12 mouse cellular contexts compared by ENCODE assay signal in genomic region chr7:45168656-45169055, GRCm38 (mm10). TPM values are rescaled to one million over a fixed set of nuclear protein-coding genes. Genes with fewer than 3 reads are reported as not detected.
A peak's percentile ranks its signal among the peaks of the same experiment; 100 is the strongest.
DNase-seq lines count a peak whose midpoint lies in the region; ATAC-seq lines count a peak whose summit lies in the region.
"Had no signal": no experiment of that assay in that cellular context is flagged by ENCODE, and none has a peak within 500 bp of the region (broad histone marks: within the 10 kb centered on the region; RNA-seq: fewer than 3 reads in every experiment).

No protein-coding gene starts in this region.

- peaks cover 77% of the 10 kb centered on the region for H3K27me3 ChIP-seq in heart, embryonic 15.5 days
- H3K27me3 ChIP-seq in forebrain, embryonic 12.5 days: peaks cover 95% of the 10 kb centered on the region
- H3K27me3 ChIP-seq in limb, embryonic 12.5 days: peaks cover 98% of the 10 kb centered on the region

- H3K36me3 ChIP-seq in heart, embryonic 15.5 days: 0 out of 2 replicates have a peak, but pooled peaks cover 5% of the 10 kb centered on the region
- H3K36me3 ChIP-seq in forebrain, embryonic 12.5 days (replicated peaks): no peaks in the 10 kb centered on the region
- H3K36me3 ChIP-seq in limb, embryonic 12.5 days: no peaks in the 10 kb centered on the region

- no peak overlapping the region for H3K4me2 ChIP-seq in heart, embryonic 15.5 days
- peak overlapping the region; percentile 27 for H3K4me2 ChIP-seq in forebrain, embryonic 12.5 days
- H3K4me2 ChIP-seq in limb, embryonic 12.5 days: no peak overlapping the region

- no peak overlapping the region for H3K27ac ChIP-seq in heart, embryonic 15.5 days
- no peak overlapping the region for H3K27ac ChIP-seq in forebrain, embryonic 12.5 days
- H3K27ac ChIP-seq in limb, embryonic 12.5 days: no peak overlapping the region

- peaks cover 11% of the 10 kb centered on the region for H3K4me1 ChIP-seq in heart, embryonic 15.5 days (replicated peaks)
- peaks cover 19% of the 10 kb centered on the region for H3K4me1 ChIP-seq in forebrain, embryonic 12.5 days
- H3K4me1 ChIP-seq in limb, embryonic 12.5 days (replicated peaks): peaks cover 5% of the 10 kb centered on the region; the same call in 1 of the 2 replicates

- H3K9me3 ChIP-seq in heart, embryonic 15.5 days (replicated peaks): peaks cover 18% of the 10 kb centered on the region
- H3K9me3 ChIP-seq in forebrain, embryonic 12.5 days: peaks cover 8% of the 10 kb centered on the region
- H3K9me3 ChIP-seq in limb, embryonic 12.5 days: peaks cover 36% of the 10 kb centered on the region

- DNase-seq in heart, adult 9 months (ENCODE audit: low spot score in 2 of 2): no peak
- DNase-seq in cerebellum, adult 18-20 months: peak; percentile 66 to 69
- no peak for DNase-seq in lung, postnatal 10 days
- DNase-seq in urinary bladder, postnatal 10 days (ENCODE audit: low spot score): no peak
- DNase-seq in adrenal gland, adult (ENCODE audit: inconsistent age in 2 of 2, low spot score in 1 of 2): no peak
- DNase-seq: heart, adult 18-20 months; kidney, adult 18-20 months; lung, adult 18-20 months had no signal

- WGBS in heart, embryonic 15.5 days: 11% methylated on average over 24 of the region's 24 CpGs
- 3% methylated on average over 24 of the region's 24 CpGs for WGBS in forebrain, embryonic 12.5 days
- 7% methylated on average over 24 of the region's 24 CpGs for WGBS in limb, embryonic 12.5 days

- no peak overlapping the region for H3K9ac ChIP-seq in heart, embryonic 15.5 days
- H3K9ac ChIP-seq in forebrain, embryonic 12.5 days: no peak overlapping the region
- H3K9ac ChIP-seq in limb, embryonic 12.5 days (replicated peaks): no peak overlapping the region

- no peak for ATAC-seq in heart, embryonic 15.5 days (replicated peaks; ENCODE audit: insufficient number of reproducible peaks, insufficient read depth, low FRiP score, low read depth)
- no peak for ATAC-seq in forebrain, embryonic 12.5 days (ENCODE audit: low FRiP score)
- no peak for ATAC-seq in limb, embryonic 12.5 days (ENCODE audit: insufficient number of reproducible peaks, insufficient read depth, low FRiP score, low TSS enrichment, low read depth)

- 0 out of 2 replicates have a peak overlapping the region, but pooled peaks have one; percentile 7 for H3K4me3 ChIP-seq in heart, embryonic 15.5 days
- peak overlapping the region; percentile 4; the same call in 1 of the 2 replicates for H3K4me3 ChIP-seq in forebrain, embryonic 12.5 days (replicated peaks)
- 0 out of 2 replicates have a peak overlapping the region, but pooled peaks have one; percentile 9 for H3K4me3 ChIP-seq in limb, embryonic 12.5 days (replicated peaks)

RNA-seq across cellular contexts. Expression of gene Slc17a7, which starts 4.9 kb away (rescaled TPM):
- polyA plus RNA-seq in heart, embryonic 15.5 days (2015; fragmentation: Nextera tagmentation; extraction: Ambion mirVana): 2.7 and 3.5 TPM in 2 replicates
- polyA plus RNA-seq in forebrain, embryonic 12.5 days (2016; fragmentation: Nextera tagmentation; extraction: Ambion mirVana): 6.3 and 7.9 TPM in 2 replicates
- 0.17 and 0.25 TPM in 2 replicates for polyA plus RNA-seq in limb, embryonic 12.5 days (2016; fragmentation: Nextera tagmentation; extraction: Ambion mirVana)

RNA-seq across cellular contexts. Expression of gene Gfy, which starts 10.7 kb away (rescaled TPM):
- polyA plus RNA-seq in heart, embryonic 15.5 days (2015; fragmentation: Nextera tagmentation; extraction: Ambion mirVana): 0.10 TPM in 1 of 2 replicates, not detected in the other
- polyA plus RNA-seq in forebrain, embryonic 12.5 days (2016; fragmentation: Nextera tagmentation; extraction: Ambion mirVana): 0.52 and 1.4 TPM in 2 replicates
- not detected in 2 replicates for polyA plus RNA-seq in limb, embryonic 12.5 days (2016; fragmentation: Nextera tagmentation; extraction: Ambion mirVana)
- polyA plus RNA-seq: stomach, embryonic 16.5 days had no signal

RNA-seq across cellular contexts. Expression of gene Pth2, which starts 12.1 kb away (rescaled TPM):
- not detected in 2 replicates for polyA plus RNA-seq in heart, embryonic 15.5 days (2015; fragmentation: Nextera tagmentation; extraction: Ambion mirVana)
- polyA plus RNA-seq in forebrain, embryonic 12.5 days (2016; fragmentation: Nextera tagmentation; extraction: Ambion mirVana): 0.45 and 1.5 TPM in 2 replicates
- not detected in 2 replicates for polyA plus RNA-seq in limb, embryonic 12.5 days (2016; fragmentation: Nextera tagmentation; extraction: Ambion mirVana)
- polyA plus RNA-seq: stomach, embryonic 16.5 days had no signal

RNA-seq across cellular contexts. Expression of gene Aldh16a1, which starts 14.3 kb away (rescaled TPM):
- 26.4 and 40.4 TPM in 2 replicates for polyA plus RNA-seq in heart, embryonic 15.5 days (2015; fragmentation: Nextera tagmentation; extraction: Ambion mirVana)
- 41.9 and 42.9 TPM in 2 replicates for polyA plus RNA-seq in forebrain, embryonic 12.5 days (2016; fragmentation: Nextera tagmentation; extraction: Ambion mirVana)
- 51.4 and 53.8 TPM in 2 replicates for polyA plus RNA-seq in limb, embryonic 12.5 days (2016; fragmentation: Nextera tagmentation; extraction: Ambion mirVana)

RNA-seq across cellular contexts. Expression of gene Pih1d1, which starts 14.6 kb away (rescaled TPM):
- 76.5 and 77.3 TPM in 2 replicates for polyA plus RNA-seq in heart, embryonic 15.5 days (2015; fragmentation: Nextera tagmentation; extraction: Ambion mirVana)
- polyA plus RNA-seq in forebrain, embryonic 12.5 days (2016; fragmentation: Nextera tagmentation; extraction: Ambion mirVana): 95.0 and 97.5 TPM in 2 replicates
- polyA plus RNA-seq in limb, embryonic 12.5 days (2016; fragmentation: Nextera tagmentation; extraction: Ambion mirVana): 91.8 and 93.0 TPM in 2 replicates

Comparison
In these comparisons a context has a peak if more than half of its experiments do, and no peak if none do; other contexts are left out.
1. DNase-seq: peak in cerebellum, adult 18-20 months (2 of 2); none in heart, adult 9 months (0 of 2), lung, postnatal 10 days (single experiment), urinary bladder, postnatal 10 days (single experiment) and adrenal gland, adult (0 of 2).
2. Peak in every context shown above with its lines, with median percentiles within 50 percentile points of each other: H3K4me3 ChIP-seq.